Mouse (Mus musculus): Measurements from ENCODE around the gene Trim30a. TPM values are rescaled to one million over a fixed set of nuclear protein-coding genes. Genes with fewer than 3 reads are reported as not detected.
A peak's percentile ranks its signal among the peaks of the same experiment; 100 is the strongest.
"Not testable (repeated sequence)": the region's sequence is repeated elsewhere in the genome, so short reads cannot be mapped to it uniquely, and the experiment has no call there.

Gene Trim30a
- not detected in 2 replicates for polyA plus RNA-seq (2012; ENCODE audit: insufficient read depth, insufficient read length, low replicate concordance, missing spikeins)

GRCm38 (mm10) chr7:104465065-104465744 lies at the start of gene Trim30a:
TSS of gene Trim30a (minus strand) at chr7:104465193.
- Histone ChIP-seq H3K4me1 (ENCODE audit: control insufficient read depth, insufficient read depth, low read length) (no peaks in the 10 kb centered on the region), H3K27ac (ENCODE audit: insufficient read depth, low read depth, low read length) (no peak within 1 kb of the TSS), H3K4me3 (ENCODE audit: insufficient read depth, low read depth, low read length) (no peak within 1 kb of the TSS)
- 80% methylated on average over 3 of the region's 3 CpGs for WGBS
- TF ChIP-seq CTCF (IDR thresholded peaks at IDR 0.05; ENCODE audit: insufficient read depth, low read depth, low read length) (no peak), POLR2A (IDR thresholded peaks at IDR 0.05; ENCODE audit: insufficient read depth, low read depth, low read length) (no peak)

GRCm38 (mm10) chr7:104507421-104508065 lies 42.5 kb upstream of the Trim30a start, which contains the start of gene Trim30d:
TSS of gene Trim30d (minus strand) at chr7:104507849.
- not testable (repeated sequence) for H3K4me3 ChIP-seq (ENCODE audit: insufficient read depth, low read depth, low read length); H3K27ac ChIP-seq (ENCODE audit: insufficient read depth, low read depth, low read length); H3K4me1 ChIP-seq (ENCODE audit: control insufficient read depth, insufficient read depth, low read length)

GRCm38 (mm10) chr7:104501589-104502371 lies 36.8 kb upstream of the Trim30a start:
- H3K4me1 ChIP-seq (ENCODE audit: control insufficient read depth, insufficient read depth, low read length): peaks cover 3% of the 10 kb centered on the region; the same call in 1 of the 2 replicates
- H3K27ac ChIP-seq (ENCODE audit: insufficient read depth, low read depth, low read length): no peak overlapping the region
- peak overlapping the region; percentile 28 for H3K4me3 ChIP-seq (ENCODE audit: insufficient read depth, low read depth, low read length)
- 4% methylated on average over 57 of the region's 59 CpGs for WGBS
- TF ChIP-seq CTCF (IDR thresholded peaks at IDR 0.05; ENCODE audit: insufficient read depth, low read depth, low read length): no peak
- TF ChIP-seq POLR2A (IDR thresholded peaks at IDR 0.05; ENCODE audit: insufficient read depth, low read depth, low read length): no peak

- H3K27ac ChIP-seq (ENCODE audit: insufficient read depth, low read depth, low read length); H3K4me3 ChIP-seq (ENCODE audit: insufficient read depth, low read depth, low read length); H3K4me1 ChIP-seq (ENCODE audit: control insufficient read depth, insufficient read depth, low read length): not testable (repeated sequence)
- WGBS: 81% methylated on average over 6 of the region's 6 CpGs
Observed at GRCm38 (mm10) chr7:104501186-104501585, 36.2 kb upstream of the Trim30a start.

- not testable (repeated sequence) for H3K27ac ChIP-seq (ENCODE audit: insufficient read depth, low read depth, low read length)
- WGBS: 56% methylated on average over 7 of the region's 8 CpGs
Observed at GRCm38 (mm10) chr7:104499464-104499863, 34.5 kb upstream of the Trim30a start.

GRCm38 (mm10) chr7:104445961-104446645 lies 18.9 kb downstream of the Trim30a start:
- no peak overlapping the region for H3K4me3 ChIP-seq (ENCODE audit: insufficient read depth, low read depth, low read length)
- TF ChIP-seq POLR2A (IDR thresholded peaks at IDR 0.05; ENCODE audit: insufficient read depth, low read depth, low read length) (no peak), CTCF (IDR thresholded peaks at IDR 0.05; ENCODE audit: insufficient read depth, low read depth, low read length) (no peak)
- no peaks in the 10 kb centered on the region for H3K4me1 ChIP-seq (ENCODE audit: control insufficient read depth, insufficient read depth, low read length)
- H3K27ac ChIP-seq (ENCODE audit: insufficient read depth, low read depth, low read length): no peak overlapping the region
- 49% methylated on average over 2 of the region's 2 CpGs for WGBS

More at GRCm38 (mm10) chr7:104499464-104499863, 34.5 kb upstream of the Trim30a start:
- not testable (repeated sequence) for H3K4me1 ChIP-seq (ENCODE audit: control insufficient read depth, insufficient read depth, low read length); H3K4me3 ChIP-seq (ENCODE audit: insufficient read depth, low read depth, low read length)

- H3K4me3 ChIP-seq (ENCODE audit: insufficient read depth, low read depth, low read length): no peak overlapping the region
- TF ChIP-seq CTCF (IDR thresholded peaks at IDR 0.05; ENCODE audit: insufficient read depth, low read depth, low read length): no peak
- no peak for TF ChIP-seq POLR2A (IDR thresholded peaks at IDR 0.05; ENCODE audit: insufficient read depth, low read depth, low read length)
- no peaks in the 10 kb centered on the region for H3K4me1 ChIP-seq (ENCODE audit: control insufficient read depth, insufficient read depth, low read length)
- 97% methylated on average over 3 of the region's 3 CpGs for WGBS
- H3K27ac ChIP-seq (ENCODE audit: insufficient read depth, low read depth, low read length): no peak overlapping the region
Observed at GRCm38 (mm10) chr7:104404460-104404950, 60.5 kb downstream of the Trim30a start.

GRCm38 (mm10) chr7:104401140-104401539 lies 63.9 kb downstream of the Trim30a start:
- H3K27ac ChIP-seq (ENCODE audit: insufficient read depth, low read depth, low read length): no peak overlapping the region
- H3K4me1 ChIP-seq (ENCODE audit: control insufficient read depth, insufficient read depth, low read length): no peaks in the 10 kb centered on the region
- no peak overlapping the region for H3K4me3 ChIP-seq (ENCODE audit: insufficient read depth, low read depth, low read length)
- TF ChIP-seq CTCF (IDR thresholded peaks at IDR 0.05; ENCODE audit: insufficient read depth, low read depth, low read length): no peak
- TF ChIP-seq POLR2A (IDR thresholded peaks at IDR 0.05; ENCODE audit: insufficient read depth, low read depth, low read length): no peak

- no peak for TF ChIP-seq CTCF (IDR thresholded peaks at IDR 0.05; ENCODE audit: insufficient read depth, low read depth, low read length)
- no peak for TF ChIP-seq POLR2A (IDR thresholded peaks at IDR 0.05; ENCODE audit: insufficient read depth, low read depth, low read length)
- 88% methylated on average over 1 of the region's 1 CpGs for WGBS
- H3K4me1 ChIP-seq (ENCODE audit: control insufficient read depth, insufficient read depth, low read length): no peaks in the 10 kb centered on the region
- no peak within 1 kb of the TSS for H3K4me3 ChIP-seq (ENCODE audit: insufficient read depth, low read depth, low read length)
- H3K27ac ChIP-seq (ENCODE audit: insufficient read depth, low read depth, low read length): no peak within 1 kb of the TSS
Observed at GRCm38 (mm10) chr7:104400698-104401097, 64.3 kb downstream of the Trim30a start, which contains the start of gene Trim30c. TSS of gene Trim30c (minus strand) at chr7:104400837.

Data from olfactory bulb, adult 2 months (tissue).